Mouse (Mus musculus) CH12.LX (cell line): ENCODE measurements at regions not wholly inside any gene's neighbourhood (a gene's known extent, or its start where the extent isn't known, plus 50 kb on each side); places are given as distances from the start of the nearest gene placed in this dataset.

Source experiments
- DNase-seq: peaks from one replicate; pipeline ENCODE4 v3.0.0-alpha.2; 2013; ENCODE audit errors: extremely low read depth
- H3K27ac ChIP-seq: 2 replicates; pipeline ENCODE4 v1.5.1; 2012; ENCODE audit warnings: low read depth, mild to moderate bottlenecking, control low read depth, moderate library complexity; ENCODE audit not compliant: insufficient read depth
- H3K27me3 ChIP-seq: replicated peaks from 2 replicates; pipeline ENCODE3; 2012; ENCODE audit warnings: inconsistent platforms
- H3K36me3 ChIP-seq, 2 experiments: replicated peaks in 1 of 2; 2 replicates each; pipeline versions ENCODE3 to v1.6.1; 2012; ENCODE audit warnings: inconsistent platforms in 1 of 2, low read length in 1 of 2, mild to moderate bottlenecking in 1 of 2, mixed read lengths in 1 of 2, moderate library complexity in 1 of 2; ENCODE audit not compliant: control insufficient read depth in 1 of 2, insufficient read depth in 1 of 2
- H3K4me1 ChIP-seq, 2 experiments: 2 replicates each; pipeline ENCODE4 v1.6.1; 2012; ENCODE audit warnings: inconsistent platforms in 1 of 2, moderate library complexity in 1 of 2; ENCODE audit not compliant: insufficient read depth in 2 of 2, control insufficient read depth in 1 of 2
- H3K4me2 ChIP-seq: 2 replicates; pipeline ENCODE4 v1.6.1; 2012; ENCODE audit warnings: low read depth, mild to moderate bottlenecking, control low read depth; ENCODE audit not compliant: poor library complexity, insufficient read depth, severe bottlenecking
- H3K4me3 ChIP-seq, 3 experiments: fragments of 150-350 bp in 1 of 3; sonication (generic) in 1 of 3; replicated peaks in 1 of 3; 2 replicates each; pipeline versions ENCODE3 to v1.5.1; 2011 to 2012; ENCODE audit warnings: low read depth in 2 of 3, low read length in 2 of 3, mild to moderate bottlenecking in 2 of 3, moderate library complexity in 2 of 3, control low read depth in 1 of 3, improper control_type of control experiment in 1 of 3, inconsistent platforms in 1 of 3, mixed read lengths in 1 of 3; ENCODE audit not compliant: poor library complexity in 1 of 3
- H3K79me2 ChIP-seq: replicated peaks from 2 replicates; pipeline ENCODE4 v1.6.1; 2012; ENCODE audit warnings: mild to moderate bottlenecking, moderate library complexity; ENCODE audit not compliant: control insufficient read depth, poor library complexity, insufficient read depth, severe bottlenecking; ENCODE audit errors: extremely low read depth
- H3K9ac ChIP-seq: 2 replicates; pipeline ENCODE4 v1.6.1; 2012; ENCODE audit warnings: low read depth, mild to moderate bottlenecking, control low read depth, moderate library complexity; ENCODE audit not compliant: insufficient read depth
- H3K9me3 ChIP-seq: replicated peaks from 2 replicates; pipeline ENCODE3; 2012; ENCODE audit warnings: low read length, inconsistent platforms, mixed read lengths
- BHLHE40 ChIP-seq: IDR thresholded peaks from 2 replicates; pipeline ENCODE4 v1.6.1; 2011; ENCODE audit warnings: mild to moderate bottlenecking, low read depth, low read length, improper control_type of control experiment
- CTCF ChIP-seq, 2 experiments: IDR thresholded peaks in 1 of 2; conservative IDR thresholded peaks in 1 of 2; 2 replicates each; pipeline ENCODE4 v1.5.1; 2011 to 2012; ENCODE audit warnings: low read depth in 2 of 2, low read length in 2 of 2, improper control_type of control experiment in 1 of 2, inconsistent platforms in 1 of 2, mild to moderate bottlenecking in 1 of 2, moderate library complexity in 1 of 2
- EP300 ChIP-seq: IDR thresholded peaks from 2 replicates; pipeline ENCODE4 v1.6.1; 2011; ENCODE audit warnings: low read length, improper control_type of control experiment
- ETS1 ChIP-seq: conservative IDR thresholded peaks from 2 replicates; pipeline ENCODE4 v1.6.1; 2012; ENCODE audit warnings: low read depth, mild to moderate bottlenecking, inconsistent platforms, low read length, improper control_type of control experiment, moderate library complexity
- GABPA ChIP-seq: IDR thresholded peaks from 2 replicates; pipeline ENCODE4 v1.6.1; 2012; ENCODE audit warnings: low read depth, low read length, improper control_type of control experiment, inconsistent platforms; ENCODE audit not compliant: insufficient replicate concordance
- HCFC1 ChIP-seq: IDR thresholded peaks from 2 replicates; pipeline ENCODE4 v1.6.1; 2012; ENCODE audit warnings: low read depth, mild to moderate bottlenecking, inconsistent platforms, low read length, improper control_type of control experiment
- JUND ChIP-seq: conservative IDR thresholded peaks from 2 replicates; pipeline ENCODE4 v1.6.1; 2011; ENCODE audit warnings: low read depth, low read length, improper control_type of control experiment
- MAX ChIP-seq: IDR thresholded peaks from 2 replicates; pipeline ENCODE4 v1.6.1; 2011; ENCODE audit warnings: low read length, improper control_type of control experiment
- MEF2A ChIP-seq: IDR thresholded peaks from 2 replicates; pipeline ENCODE4 v1.6.1; 2014; ENCODE audit warnings: low read depth, mild to moderate bottlenecking, inconsistent platforms, low read length, improper control_type of control experiment, borderline replicate concordance
- MXI1 ChIP-seq: IDR thresholded peaks from 2 replicates; pipeline ENCODE4 v1.6.1; 2011; ENCODE audit warnings: mild to moderate bottlenecking, low read depth, low read length, improper control_type of control experiment
- MYC ChIP-seq: IDR thresholded peaks from 2 replicates; pipeline ENCODE4 v1.6.1; 2011; ENCODE audit warnings: low read depth, mild to moderate bottlenecking, improper control_type of control experiment, low read length
- NRF1 ChIP-seq: IDR thresholded peaks from 2 replicates; pipeline ENCODE4 v1.6.1; 2014; ENCODE audit warnings: low read depth, mild to moderate bottlenecking, inconsistent platforms, low read length, improper control_type of control experiment, moderate library complexity
- POLR2A ChIP-seq: IDR thresholded peaks from 2 replicates; pipeline ENCODE4 v1.6.1; 2011; ENCODE audit warnings: low read depth, mild to moderate bottlenecking, improper control_type of control experiment, low read length
- POLR2AphosphoS2 ChIP-seq: IDR thresholded peaks from 2 replicates; pipeline ENCODE4 v1.6.1; 2011; ENCODE audit warnings: low read depth, low read length, improper control_type of control experiment
- RAD21 ChIP-seq: IDR thresholded peaks from 2 replicates; pipeline ENCODE4 v1.6.1; 2011; ENCODE audit warnings: low read depth, mild to moderate bottlenecking, low read length, improper control_type of control experiment, moderate library complexity
- SIN3A ChIP-seq: IDR thresholded peaks from 2 replicates; pipeline ENCODE4 v1.6.1; 2012; ENCODE audit warnings: low read length, improper control_type of control experiment, inconsistent platforms
- TBP ChIP-seq: conservative IDR thresholded peaks from 2 replicates; pipeline ENCODE4 v1.6.1; 2011; ENCODE audit warnings: low read depth, low read length, improper control_type of control experiment
- TCF12 ChIP-seq: IDR thresholded peaks from 2 replicates; pipeline ENCODE4 v1.6.1; 2014; ENCODE audit warnings: low read depth, mild to moderate bottlenecking, inconsistent platforms, low read length, improper control_type of control experiment
- UBTF ChIP-seq: IDR thresholded peaks from 2 replicates; pipeline ENCODE4 v1.6.1; 2012; ENCODE audit warnings: low read depth, mild to moderate bottlenecking, inconsistent platforms, low read length, improper control_type of control experiment, moderate library complexity
- USF1 ChIP-seq: IDR thresholded peaks from 2 replicates; pipeline ENCODE4 v1.6.1; 2014; ENCODE audit warnings: low read depth, mild to moderate bottlenecking, inconsistent platforms, low read length, improper control_type of control experiment
- USF2 ChIP-seq: conservative IDR thresholded peaks from 2 replicates; pipeline ENCODE4 v1.6.1; 2011; ENCODE audit warnings: low read depth, low read length, improper control_type of control experiment
- ZC3H11A ChIP-seq: IDR thresholded peaks from 2 replicates; pipeline ENCODE4 v1.6.1; 2012; ENCODE audit warnings: low read depth, mild to moderate bottlenecking, inconsistent platforms, low read length, improper control_type of control experiment
- ZMIZ1 ChIP-seq: IDR thresholded peaks from 2 replicates; pipeline ENCODE4 v1.6.1; 2012; ENCODE audit warnings: low read depth, mild to moderate bottlenecking, inconsistent platforms, low read length, improper control_type of control experiment
- ZNF384 ChIP-seq: IDR thresholded peaks from 2 replicates; pipeline ENCODE4 v1.6.1; 2012; ENCODE audit warnings: low read depth, low read length, improper control_type of control experiment, inconsistent platforms
- dilution Hi-C: fragments of 300-500 bp; cut with MboI; formaldehyde crosslinking; loops from 2 replicates; pipeline ENCODE4 v1.14.3; 2020; ENCODE audit warnings: low sequenced_read_pairs; ENCODE audit not compliant: extremely low pct_unique_long_range_greater_than_20kb, extremely low pct_ligation_motif_present
- in situ Hi-C: fragments of 300-500 bp; cut with MboI; formaldehyde crosslinking; loops from 3 replicates; pipeline ENCODE4 v1.14.3; 2019; ENCODE audit warnings: low sequenced_read_pairs, low pct_ligation_motif_present, low pct_unique_long_range_greater_than_20kb, mixed read lengths

GRCm38 (mm10) chr5:129414960-129415706, 85.9 kb upstream of the Sfswap start:
- Histone ChIP-seq H3K4me1 (no peaks in the 10 kb centered on the region), H3K9ac (no peak overlapping the region), H3K9me3 (peaks cover under 1% of the 10 kb centered on the region), H3K4me2 (no peak overlapping the region), H3K36me3 (no peaks in the 10 kb centered on the region), H3K4me3 (no peak overlapping the region), H3K27me3 (peaks cover 11% of the 10 kb centered on the region), H3K79me2 (no peaks in the 10 kb centered on the region), H3K27ac (no peak overlapping the region)
- dilution Hi-C loops (no loop called here), in situ Hi-C loops (no loop called here)
- DNase-seq: no peak
- TF ChIP-seq CTCF (conservative IDR thresholded peaks at IDR 0.05 in 1 of 2, IDR thresholded peaks at IDR 0.05 in 1 of 2; ENCODE audit: low read depth in 2 of 2, low read length in 2 of 2) (no peak), USF2 (no peak), HCFC1 (no peak), TBP (no peak), EP300 (no peak), TCF12 (no peak), UBTF (no peak), ZNF384 (no peak), MXI1 (no peak), NRF1 (no peak), MAX (no peak), BHLHE40 (no peak)

DNA sequence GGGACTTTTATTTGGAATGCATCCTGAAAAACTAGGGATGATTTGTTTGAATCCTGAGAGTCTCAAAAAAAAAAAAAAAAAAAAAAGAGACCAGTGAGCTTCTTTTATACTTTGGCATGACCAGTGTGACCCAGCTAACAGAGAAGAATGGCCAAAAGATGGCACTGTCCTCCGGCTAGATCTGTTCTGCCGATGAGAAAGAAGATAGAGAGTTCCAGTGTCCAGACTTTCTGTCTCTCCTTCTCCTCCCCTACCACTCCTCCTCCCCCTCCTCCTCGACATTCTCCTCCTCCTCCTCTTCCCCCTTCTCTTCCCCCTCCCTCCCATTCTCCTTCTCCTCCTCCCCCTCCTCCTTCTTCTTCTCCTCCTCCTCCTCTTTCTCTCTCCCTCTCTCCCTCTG, 84.6 kb upstream of the Sfswap start:
- no peak for DNase-seq
- in situ Hi-C loops (no loop called here), dilution Hi-C loops (no loop called here)
- H3K79me2 ChIP-seq: no peaks in the 10 kb centered on the region
- H3K27me3 ChIP-seq: peaks cover 11% of the 10 kb centered on the region
- no peak overlapping the region for H3K4me2 ChIP-seq
- H3K4me3 ChIP-seq: no peak overlapping the region
- no peak overlapping the region for H3K27ac ChIP-seq
- peaks cover 5% of the 10 kb centered on the region for H3K9me3 ChIP-seq
- H3K9ac ChIP-seq: no peak overlapping the region
- TF ChIP-seq MYC (no peak), RAD21 (peak; percentile 10; the same call in 1 of the 2 replicates)
- no peaks in the 10 kb centered on the region for H3K4me1 ChIP-seq
- H3K36me3 ChIP-seq: no peaks in the 10 kb centered on the region

- peaks cover 9% of the 10 kb centered on the region for H3K27me3 ChIP-seq
- no peaks in the 10 kb centered on the region for H3K4me1 ChIP-seq
- TF ChIP-seq JUND (no peak), POLR2AphosphoS2 (no peak), TCF12 (no peak), USF2 (no peak), GABPA (no peak), BHLHE40 (no peak), MYC (no peak), USF1 (no peak), ETS1 (no peak), EP300 (no peak), MEF2A (no peak), ZC3H11A (no peak), UBTF (no peak), MXI1 (no peak), ZMIZ1 (no peak), SIN3A (no peak), POLR2A (no peak), MAX (no peak), HCFC1 (no peak)
- peaks cover 5% of the 10 kb centered on the region for H3K9me3 ChIP-seq
- in situ Hi-C loops (no loop called here), dilution Hi-C loops (no loop called here)
- H3K4me2 ChIP-seq: no peak overlapping the region
- H3K79me2 ChIP-seq: no peaks in the 10 kb centered on the region
- H3K27ac ChIP-seq: no peak overlapping the region
- no peak for DNase-seq
- no peak overlapping the region for H3K9ac ChIP-seq
- no peaks in the 10 kb centered on the region for H3K36me3 ChIP-seq
- no peak overlapping the region for H3K4me3 ChIP-seq
Measured at GRCm38 (mm10) chr5:129417516-129417915, 83.5 kb upstream of the Sfswap start.
